Mouse (Mus musculus): ENCODE results near the gene Ptpn23.

GRCm38 (mm10) chr9:110373871-110374270 is 34.1 kb downstream of the Ptpn23 start:
- TF ChIP-seq CTCF (IDR thresholded peaks at IDR 0.05; ENCODE audit: low read depth) (no peak), EP300 (IDR thresholded peaks at IDR 0.05; ENCODE audit: low read depth) (no peak)
